Mouse (Mus musculus) cerebellum, postnatal 10 days (tissue): ENCODE measurements at regions not wholly inside any gene's neighbourhood (a gene's known extent, or its start where the extent isn't known, plus 50 kb on each side); places are given as distances from the start of the nearest gene placed in this dataset.

Experiments
- DNase-seq, 2 experiments: peaks; one replicate each; pipeline ENCODE4 v3.0.0; 2021; ENCODE audit warnings: mixed read lengths in 2 of 2

GRCm38 (mm10) chr11:90783537-90783936 is 95.4 kb upstream of the Tom1l1 start:
- no peak for DNase-seq

- peak; percentile 68 to 71 for DNase-seq
These were observed 94.8 kb upstream of the Tom1l1 start for GRCm38 (mm10) chr11:90782975-90783374.

GRCm38 (mm10) chr11:90775752-90776151 is 87.6 kb upstream of the Tom1l1 start:
- peak; percentile 8 to 29 for DNase-seq

- DNase-seq, result no peak
These were observed 67.8 kb upstream of the Tom1l1 start for GRCm38 (mm10) chr11:90755981-90756380.

GRCm38 (mm10) chr11:90748448-90748847 is 60.3 kb upstream of the Tom1l1 start:
- no peak for DNase-seq

- DNase-seq, result no peak
These were observed 53.9 kb upstream of the Tom1l1 start for GRCm38 (mm10) chr11:90741952-90742617.

- peak in 1 of 2 experiments; percentile 9 for DNase-seq
These were observed 51.3 kb upstream of the Tom1l1 start for GRCm38 (mm10) chr11:90739501-90739900.

GRCm38 (mm10) chr11:90738741-90739140 is 50.6 kb upstream of the Tom1l1 start:
- no peak for DNase-seq
